Mouse (Mus musculus) skeletal muscle tissue, postnatal 0 days (tissue): ENCODE measurements around the gene Dusp16. TPM values are rescaled to one million over a fixed set of nuclear protein-coding genes. Genes with fewer than 3 reads are reported as not detected.

ENCODE experiments used
- polyA plus RNA-seq: library from polyadenylated mRNA; unstranded; fragments of >200 nt; fragmentation: Nextera tagmentation; extraction: Ambion mirVana; gene quantifications from 2 replicates; pipeline ENCODE4 v1.2.1, GENCODE M21; 2015

Gene Dusp16
- polyA plus RNA-seq: 8.0 and 9.3 TPM in 2 replicates

GRCm38 (mm10) chr6:134792141-134793045 is at the start of gene Dusp16:
Gene Dusp16 (minus strand): TSS chr6:134792625.

GRCm38 (mm10) chr6:134829786-134830700 is 37.6 kb upstream of the Dusp16 start, which contains the start of gene Crebl2:
Gene Crebl2 (plus strand): TSS chr6:134830154.

Other genes with a start within 250 kb of the Dusp16 start
- 13.3 and 14.8 TPM in 2 replicates for gene Lrp6, start 225.7 kb downstream of the Dusp16 start, polyA plus RNA-seq
- gene Mansc1, start 160.1 kb downstream of the Dusp16 start, polyA plus RNA-seq: 2.3 and 2.8 TPM in 2 replicates
- 14.6 and 18.1 TPM in 2 replicates for gene Borcs5, start 153.1 kb downstream of the Dusp16 start, polyA plus RNA-seq
- gene Crebl2, start 37.5 kb upstream of the Dusp16 start, polyA plus RNA-seq: 2.1 and 2.4 TPM in 2 replicates
- 4.9 and 6.6 TPM in 2 replicates for gene Gpr19, start 106.0 kb upstream of the Dusp16 start, polyA plus RNA-seq
- 15.7 and 17.1 TPM in 2 replicates for gene Cdkn1b, start 127.8 kb upstream of the Dusp16 start, polyA plus RNA-seq
- 2.7 and 3.5 TPM in 2 replicates for gene Apold1, start 189.1 kb upstream of the Dusp16 start, polyA plus RNA-seq
- 48.2 and 50.9 TPM in 2 replicates for gene Ddx47, start 219.0 kb upstream of the Dusp16 start, polyA plus RNA-seq